Comparison of ENCODE assay signal across 17 mouse cellular contexts in genomic region chr6:144106848-144107247, GRCm38 (mm10).
A peak's percentile ranks its signal among the peaks of the same experiment; 100 is the strongest.
DNase-seq lines count a peak whose midpoint lies in the region; ATAC-seq and TF ChIP-seq lines count a peak whose summit lies in the region.
"Had no signal": no experiment of that assay in that cellular context is flagged by ENCODE, and none has a peak within 500 bp of the region (broad histone marks: within the 10 kb centered on the region; RNA-seq: fewer than 3 reads in every experiment).

No protein-coding gene starts in this region.

- no peaks in the 10 kb centered on the region for H3K27me3 ChIP-seq in lung, embryonic 14.5 days (ENCODE audit: insufficient read depth, low read length)
- H3K27me3 ChIP-seq in embryonic facial prominence, embryonic 10.5 days (replicated peaks; ENCODE audit: low read depth, poor library complexity, severe bottlenecking) = no peaks in the 10 kb centered on the region
- no peaks in the 10 kb centered on the region for H3K27me3 ChIP-seq in hindbrain, embryonic 11.5 days (ENCODE audit: control insufficient read depth, insufficient read depth, low read length)
- no peaks in the 10 kb centered on the region for H3K27me3 ChIP-seq in midbrain, embryonic 14.5 days (ENCODE audit: control insufficient read depth, insufficient read depth, low read length)
- H3K27me3 ChIP-seq: limb, embryonic 13.5 days; liver, embryonic 15.5 days; Patski had no signal

- H3K4me3 ChIP-seq in lung, embryonic 14.5 days (ENCODE audit: low read depth, low read length) = no peak overlapping the region
- no peak overlapping the region for H3K4me3 ChIP-seq in embryonic facial prominence, embryonic 10.5 days
- H3K4me3 ChIP-seq in hindbrain, embryonic 11.5 days (ENCODE audit: low read depth, low read length) = no peak overlapping the region
- no peak overlapping the region for H3K4me3 ChIP-seq in midbrain, embryonic 14.5 days (replicated peaks; ENCODE audit: low read depth, low read length)
- H3K4me3 ChIP-seq: heart, adult 2 months; limb, embryonic 13.5 days; liver, embryonic 15.5 days had no signal

- no peak overlapping the region for H3K27ac ChIP-seq in lung, embryonic 14.5 days (ENCODE audit: low read depth)
- H3K27ac ChIP-seq in embryonic facial prominence, embryonic 10.5 days (replicated peaks) = 0 out of 2 replicates have a peak overlapping the region, but pooled peaks have one; percentile 14
- H3K27ac ChIP-seq in hindbrain, embryonic 11.5 days (ENCODE audit: low read depth, low read length) = no peak overlapping the region
- no peak overlapping the region for H3K27ac ChIP-seq in midbrain, embryonic 14.5 days (replicated peaks; ENCODE audit: low read depth, low read length)
- H3K27ac ChIP-seq: heart, adult 2 months; limb, embryonic 13.5 days; liver, embryonic 15.5 days had no signal

- no peaks in the 10 kb centered on the region for H3K36me3 ChIP-seq in lung, embryonic 14.5 days (ENCODE audit: insufficient read depth)
- peaks cover 15% of the 10 kb centered on the region for H3K36me3 ChIP-seq in embryonic facial prominence, embryonic 10.5 days (replicated peaks)
- no peaks in the 10 kb centered on the region for H3K36me3 ChIP-seq in hindbrain, embryonic 11.5 days (ENCODE audit: control insufficient read depth, insufficient read depth, low read length)
- H3K36me3 ChIP-seq in midbrain, embryonic 14.5 days (ENCODE audit: control insufficient read depth, insufficient read depth, low read length) = no peaks in the 10 kb centered on the region
- H3K36me3 ChIP-seq: liver, embryonic 15.5 days had no signal

- 0 out of 2 replicates have a peak overlapping the region, but pooled peaks have one; percentile 15 for H3K4me2 ChIP-seq in lung, embryonic 14.5 days
- no peak overlapping the region for H3K4me2 ChIP-seq in hindbrain, embryonic 11.5 days (replicated peaks; ENCODE audit: low read depth, low read length)
- peak overlapping the region; percentile 25 for H3K4me2 ChIP-seq in midbrain, embryonic 14.5 days (ENCODE audit: low read length)
- H3K4me2 ChIP-seq: limb, embryonic 13.5 days; liver, embryonic 15.5 days had no signal

- TF ChIP-seq CTCF in lung, embryonic 14.5 days (IDR thresholded peaks at IDR 0.05; ENCODE audit: low read depth) = no peak

- 20% methylated on average over 10 of the region's 10 CpGs for WGBS in lung, embryonic 14.5 days
- 42% methylated on average over 10 of the region's 10 CpGs for WGBS in embryonic facial prominence, embryonic 10.5 days
- WGBS in hindbrain, embryonic 11.5 days = 32% methylated on average over 10 of the region's 10 CpGs
- 6% methylated on average over 10 of the region's 10 CpGs for WGBS in midbrain, embryonic 14.5 days

- no peaks in the 10 kb centered on the region for H3K4me1 ChIP-seq in lung, embryonic 14.5 days (ENCODE audit: insufficient read depth)
- H3K4me1 ChIP-seq in embryonic facial prominence, embryonic 10.5 days = peaks cover 12% of the 10 kb centered on the region
- no peaks in the 10 kb centered on the region for H3K4me1 ChIP-seq in hindbrain, embryonic 11.5 days (replicated peaks; ENCODE audit: control insufficient read depth, insufficient read depth, low read length)
- 0 out of 2 replicates have a peak, but pooled peaks cover 16% of the 10 kb centered on the region for H3K4me1 ChIP-seq in midbrain, embryonic 14.5 days (ENCODE audit: control insufficient read depth, insufficient read depth, low read length)
- H3K4me1 ChIP-seq: liver, embryonic 15.5 days had no signal

- H3K9ac ChIP-seq in lung, embryonic 14.5 days = no peak overlapping the region
- no peak overlapping the region for H3K9ac ChIP-seq in hindbrain, embryonic 11.5 days (ENCODE audit: low read depth, low read length)
- no peak overlapping the region for H3K9ac ChIP-seq in midbrain, embryonic 14.5 days (replicated peaks; ENCODE audit: low read length)
- H3K9ac ChIP-seq: limb, embryonic 13.5 days; liver, embryonic 15.5 days had no signal

- no peak for ATAC-seq in lung, embryonic 14.5 days (ENCODE audit: insufficient read depth)
- ATAC-seq in hindbrain, embryonic 11.5 days (ENCODE audit: low FRiP score) = no peak
- ATAC-seq in midbrain, embryonic 14.5 days (ENCODE audit: low FRiP score, low TSS enrichment) = no peak
- ATAC-seq: Patski had no signal

- DNase-seq in lung, embryonic 14.5 days = peak; percentile 17
- DNase-seq in lung, postnatal 36 days = no peak
- no peak for DNase-seq in embryonic facial prominence, embryonic 10.5 days (ENCODE audit: low spot score)
- DNase-seq in hindbrain, embryonic 11.5 days (ENCODE audit: low spot score) = peak; percentile 28
- peak; percentile 39 for DNase-seq in midbrain, embryonic 14.5 days
- DNase-seq in kidney, postnatal 10 days = no peak
- DNase-seq in thymus, postnatal 14 days = no peak
- no peak for DNase-seq in cerebellum, postnatal 36 days
- DNase-seq: adrenal gland, adult 2 months; B cell, adult 2 months; cerebellum, adult 11-12 months; heart, adult 2 months; kidney, adult 9 months; right cerebral cortex, postnatal 25 days had no signal

- H3K9me3 ChIP-seq in lung, embryonic 14.5 days (ENCODE audit: low read depth, low read length) = no peaks in the 10 kb centered on the region
- H3K9me3 ChIP-seq in embryonic facial prominence, embryonic 10.5 days = no peaks in the 10 kb centered on the region
- no peaks in the 10 kb centered on the region for H3K9me3 ChIP-seq in hindbrain, embryonic 11.5 days (ENCODE audit: control insufficient read depth, low read length)
- no peaks in the 10 kb centered on the region for H3K9me3 ChIP-seq in midbrain, embryonic 14.5 days (ENCODE audit: control insufficient read depth, low read length)
- H3K9me3 ChIP-seq: limb, embryonic 13.5 days; liver, embryonic 15.5 days had no signal

Comparison
In these comparisons a context has a peak if more than half of its experiments do, and no peak if none do; other contexts are left out.
1. DNase-seq: peak in lung, embryonic 14.5 days (single experiment), hindbrain, embryonic 11.5 days (single experiment) and midbrain, embryonic 14.5 days (single experiment); none in lung, postnatal 36 days (single experiment), embryonic facial prominence, embryonic 10.5 days (single experiment), kidney, postnatal 10 days (single experiment), thymus, postnatal 14 days (single experiment) and cerebellum, postnatal 36 days (0 of 2).